Mouse (Mus musculus) hindbrain, postnatal 0 days (tissue): Measurements from ENCODE around the gene Rasd1. TPM values are rescaled to one million over a fixed set of nuclear protein-coding genes. Genes with fewer than 3 reads are reported as not detected.

Experiments
- ATAC-seq: fragments of 200-750 bp; cut with Nextera tagmentation; 2 replicates; pipeline ENCODE4 v1.8.0; 2017; ENCODE audit warnings: mild to moderate bottlenecking, moderate TSS enrichment, moderate library complexity
- DNase-seq: peaks from one replicate; pipeline ENCODE4 v3.0.0-alpha.2; 2015; ENCODE audit warnings: low spot score
- H3K27ac ChIP-seq: fragments of 300-500 bp; sonication (generic); 2 replicates; pipeline ENCODE4 v1.5.1; 2014; ENCODE audit warnings: mild to moderate bottlenecking
- H3K27me3 ChIP-seq: fragments of 300-500 bp; sonication (generic); 2 replicates; pipeline ENCODE4 v1.6.1; 2014; ENCODE audit warnings: low read length, mixed read lengths; ENCODE audit not compliant: insufficient read depth
- H3K36me3 ChIP-seq: fragments of 300-500 bp; sonication (generic); 2 replicates; pipeline ENCODE4 v1.6.1; 2014; ENCODE audit warnings: low read length, mixed read lengths; ENCODE audit not compliant: insufficient read depth
- H3K4me1 ChIP-seq: fragments of 300-500 bp; sonication (generic); 2 replicates; pipeline ENCODE4 v1.6.1; 2014; ENCODE audit warnings: antibody characterized with exemption, low read length, mixed read lengths; ENCODE audit not compliant: insufficient read depth
- H3K4me2 ChIP-seq: fragments of 300-500 bp; sonication (generic); 2 replicates; pipeline ENCODE4 v1.6.1; 2014; ENCODE audit warnings: low read depth, mild to moderate bottlenecking, low read length, moderate library complexity, mixed read lengths
- H3K4me3 ChIP-seq: fragments of 300-500 bp; sonication (generic); 2 replicates; pipeline ENCODE4 v1.5.1; 2014; ENCODE audit warnings: low read length
- H3K9ac ChIP-seq: fragments of 300-500 bp; sonication (generic); replicated peaks from 2 replicates; pipeline ENCODE4 v1.6.1; 2014; ENCODE audit warnings: mild to moderate bottlenecking, low read length, moderate library complexity, mixed read lengths
- H3K9me3 ChIP-seq: fragments of 300-500 bp; sonication (generic); 2 replicates; pipeline ENCODE4 v1.6.1; 2016; ENCODE audit warnings: low read length, mixed read lengths
- CTCF ChIP-seq: IDR thresholded peaks from 2 replicates; pipeline ENCODE4 v1.5.1; 2016; ENCODE audit warnings: antibody characterized with exemption, control low read depth, low read depth
- WGBS: fragments of 180-500 bp; shearing (Covaris S2); extraction: QIAGEN DNeasy Blood & Tissue Kit; methylation state at CpG from one replicate; pipeline ENCODE4 v1.1.7; 2014; 5-methylcytosine and 5-hydroxymethylcytosine counted together
- polyA plus RNA-seq: library from polyadenylated mRNA; unstranded; fragments of >200 nt; fragmentation: Nextera tagmentation; extraction: Ambion mirVana; gene quantifications from 2 replicates; pipeline ENCODE4 v1.2.1, GENCODE M21; 2015
- total RNA-seq: library from RNA; depleted of rRNA; stranded (reverse); fragments of >200 nt; gene quantifications from 2 replicates; pipeline ENCODE4 v1.2.3, GENCODE M21; 2014

Gene Rasd1
- total and polyA plus RNA-seq, 2 experiments from 2014 or later, result 0.10 to 2.3 TPM

- Histone ChIP-seq H3K4me3 (no peak overlapping the region), H3K4me1 (0 out of 2 replicates have a peak, but pooled peaks cover 5% of the 10 kb centered on the region), H3K4me2 (no peak overlapping the region), H3K36me3 (no peaks in the 10 kb centered on the region), H3K9me3 (no peaks in the 10 kb centered on the region), H3K27ac (no peak overlapping the region), H3K9ac (no peak overlapping the region), H3K27me3 (no peaks in the 10 kb centered on the region)
- no peak for ATAC-seq
- 76% methylated on average over 3 of the region's 3 CpGs for WGBS
- no peak for TF ChIP-seq CTCF
- DNase-seq, result no peak
Measured at GRCm38 (mm10) chr11:59937023-59937422, 27.7 kb downstream of the Rasd1 start.

- Histone ChIP-seq H3K36me3 (no peaks in the 10 kb centered on the region), H3K4me2 (no peak overlapping the region), H3K27me3 (no peaks in the 10 kb centered on the region), H3K4me3 (no peak overlapping the region), H3K4me1 (0 out of 2 replicates have a peak, but pooled peaks cover 5% of the 10 kb centered on the region), H3K27ac (0 out of 2 replicates have a peak overlapping the region, but pooled peaks have one; percentile 26), H3K9ac (no peak overlapping the region), H3K9me3 (no peaks in the 10 kb centered on the region)
- DNase-seq, result peak; percentile 56
- peak; percentile 62; the same call in 1 of the 2 replicates for ATAC-seq
- 30% methylated on average over 12 of the region's 12 CpGs for WGBS
- no peak for TF ChIP-seq CTCF
Measured at GRCm38 (mm10) chr11:59933943-59934342, 30.8 kb downstream of the Rasd1 start.

GRCm38 (mm10) chr11:59932560-59933337 lies 32.0 kb downstream of the Rasd1 start:
- no peak overlapping the region for H3K9ac ChIP-seq
- no peaks in the 10 kb centered on the region for H3K9me3 ChIP-seq
- TF ChIP-seq CTCF, result no peak
- 0 out of 2 replicates have a peak, but pooled peaks cover 5% of the 10 kb centered on the region for H3K4me1 ChIP-seq
- no peaks in the 10 kb centered on the region for H3K36me3 ChIP-seq
- DNase-seq (no peak), ATAC-seq (no peak)
- no peak overlapping the region for H3K27ac ChIP-seq
- 66% methylated on average over 9 of the region's 9 CpGs for WGBS
- H3K4me3 ChIP-seq, result no peak overlapping the region
- H3K4me2 ChIP-seq, result no peak overlapping the region
- H3K27me3 ChIP-seq, result no peaks in the 10 kb centered on the region

- 0 out of 2 replicates have a peak, but pooled peaks cover 5% of the 10 kb centered on the region for H3K4me1 ChIP-seq
- no peak overlapping the region for H3K4me3 ChIP-seq
- H3K27ac ChIP-seq, result no peak overlapping the region
- H3K9ac ChIP-seq, result no peak overlapping the region
- 34% methylated on average over 4 of the region's 4 CpGs for WGBS
- no peak for TF ChIP-seq CTCF
- ATAC-seq (no peak), DNase-seq (no peak)
- no peaks in the 10 kb centered on the region for H3K27me3 ChIP-seq
- no peak overlapping the region for H3K4me2 ChIP-seq
- H3K9me3 ChIP-seq, result no peaks in the 10 kb centered on the region
- H3K36me3 ChIP-seq, result no peaks in the 10 kb centered on the region
Measured at GRCm38 (mm10) chr11:59930031-59930430, 34.7 kb downstream of the Rasd1 start.

- Histone ChIP-seq H3K9ac (no peak overlapping the region), H3K27me3 (no peaks in the 10 kb centered on the region), H3K4me1 (no peaks in the 10 kb centered on the region), H3K4me3 (no peak overlapping the region), H3K27ac (no peak overlapping the region), H3K9me3 (no peaks in the 10 kb centered on the region), H3K36me3 (no peaks in the 10 kb centered on the region), H3K4me2 (no peak overlapping the region)
- DNase-seq (no peak), ATAC-seq (no peak)
- no peak for TF ChIP-seq CTCF
- WGBS, result 22% methylated on average over 7 of the region's 7 CpGs
Measured at GRCm38 (mm10) chr11:59921265-59921664, 43.5 kb downstream of the Rasd1 start.

- no peak for ATAC-seq
Measured at GRCm38 (mm10) chr11:59920331-59920730, 44.4 kb downstream of the Rasd1 start.

GRCm38 (mm10) chr11:59919401-59919800 lies 45.3 kb downstream of the Rasd1 start:
- Histone ChIP-seq H3K36me3 (no peaks in the 10 kb centered on the region), H3K27ac (no peak overlapping the region), H3K4me2 (no peak overlapping the region), H3K9me3 (no peaks in the 10 kb centered on the region), H3K27me3 (no peaks in the 10 kb centered on the region), H3K4me1 (no peaks in the 10 kb centered on the region), H3K4me3 (no peak overlapping the region), H3K9ac (no peak overlapping the region)
- ATAC-seq, result no peak
- TF ChIP-seq CTCF, result no peak
- DNase-seq, result no peak
- 78% methylated on average over 3 of the region's 3 CpGs for WGBS

More at GRCm38 (mm10) chr11:59920331-59920730, 44.4 kb downstream of the Rasd1 start:
- no peak overlapping the region for H3K27ac ChIP-seq
- DNase-seq, result no peak
- H3K9me3 ChIP-seq, result no peaks in the 10 kb centered on the region
- WGBS, result 80% methylated on average over 5 of the region's 5 CpGs
- no peak overlapping the region for H3K4me3 ChIP-seq
- TF ChIP-seq CTCF, result no peak
- H3K4me2 ChIP-seq, result no peak overlapping the region
- no peaks in the 10 kb centered on the region for H3K36me3 ChIP-seq
- H3K27me3 ChIP-seq, result no peaks in the 10 kb centered on the region
- H3K9ac ChIP-seq, result no peak overlapping the region
- no peaks in the 10 kb centered on the region for H3K4me1 ChIP-seq
